Mouse (Mus musculus) liver, embryonic 14.5 days (tissue): ENCODE data around the gene Ntn5.

Experiments used
- CTCF ChIP-seq: IDR thresholded peaks from 2 replicates; pipeline ENCODE4 v1.5.1; 2016; ENCODE audit warnings: antibody characterized with exemption, low read depth, control low read depth
- EP300 ChIP-seq: IDR thresholded peaks from 2 replicates; pipeline ENCODE4 v1.6.1; 2016; ENCODE audit warnings: antibody characterized with exemption, low read depth

GRCm38 (mm10) chr7:45719738-45720412 lies 36.1 kb downstream of the Ntn5 start:
- no peak for TF ChIP-seq CTCF
- TF ChIP-seq EP300 = no peak
